Mouse (Mus musculus) hindbrain, embryonic 15.5 days (tissue): ENCODE results near the gene Sorcs2. TPM values are rescaled to one million over a fixed set of nuclear protein-coding genes. Genes with fewer than 3 reads are reported as not detected.

Experiments
- ATAC-seq: fragments of 200-750 bp; cut with Nextera tagmentation; 2 replicates; pipeline ENCODE4 v1.8.0; 2017; ENCODE audit warnings: low read depth, moderate number of reproducible peaks, moderate TSS enrichment; ENCODE audit not compliant: low FRiP score
- H3K27ac ChIP-seq: fragments of 300-500 bp; sonication (generic); replicated peaks from 2 replicates; pipeline ENCODE4 v1.5.1; 2015; ENCODE audit warnings: mild to moderate bottlenecking, inconsistent platforms
- H3K27me3 ChIP-seq: fragments of 300-500 bp; sonication (generic); 2 replicates; pipeline ENCODE4 v1.6.1; 2015; ENCODE audit warnings: control low read depth, inconsistent platforms
- H3K36me3 ChIP-seq: fragments of 300-500 bp; sonication (generic); 2 replicates; pipeline ENCODE4 v1.6.1; 2015; ENCODE audit warnings: control low read depth, inconsistent platforms
- H3K4me1 ChIP-seq: fragments of 300-500 bp; sonication (generic); replicated peaks from 2 replicates; pipeline ENCODE4 v1.6.1; 2015; ENCODE audit warnings: control low read depth, inconsistent platforms
- H3K4me2 ChIP-seq: fragments of 300-500 bp; sonication (generic); 2 replicates; pipeline ENCODE4 v1.6.1; 2015; ENCODE audit warnings: moderate library complexity, mild to moderate bottlenecking, inconsistent platforms
- H3K4me3 ChIP-seq: fragments of 300-500 bp; sonication (generic); 2 replicates; pipeline ENCODE4 v1.5.1; 2015; ENCODE audit warnings: mild to moderate bottlenecking, inconsistent platforms
- H3K9ac ChIP-seq: fragments of 300-500 bp; sonication (generic); 2 replicates; pipeline ENCODE4 v1.6.1; 2015; ENCODE audit warnings: inconsistent platforms
- H3K9me3 ChIP-seq: fragments of 300-500 bp; sonication (generic); 2 replicates; pipeline ENCODE4 v1.6.1; 2016; ENCODE audit warnings: control low read depth, inconsistent platforms
- WGBS: fragments of 180-500 bp; shearing (Covaris S2); methylation state at CpG from one replicate; pipeline ENCODE4 v1.1.7; 2015; 5-methylcytosine and 5-hydroxymethylcytosine counted together
- polyA plus RNA-seq: library from polyadenylated mRNA; unstranded; fragments of >200 nt; fragmentation: Nextera tagmentation; extraction: Ambion mirVana; gene quantifications from 2 replicates; pipeline ENCODE4 v1.2.1, GENCODE M21; 2015

The Sorcs2 gene
- polyA plus RNA-seq, 1 experiment from 2014 or later = 15.4 TPM

GRCm38 (mm10) chr5:36285405-36285804 is 112.5 kb downstream of the Sorcs2 start:
- no peaks in the 10 kb centered on the region for H3K9me3 ChIP-seq
- WGBS = 35% methylated on average over 10 of the region's 10 CpGs
- no peaks in the 10 kb centered on the region for H3K27me3 ChIP-seq
- H3K4me1 ChIP-seq = peaks cover 6% of the 10 kb centered on the region; the same call in 1 of the 2 replicates
- no peak overlapping the region for H3K4me3 ChIP-seq
- no peaks in the 10 kb centered on the region for H3K36me3 ChIP-seq
- H3K27ac ChIP-seq = no peak overlapping the region
- H3K9ac ChIP-seq = no peak overlapping the region
- 0 out of 2 replicates have a peak, but pooled peaks have one; percentile 12 for ATAC-seq
- H3K4me2 ChIP-seq = no peak overlapping the region

- no peaks in the 10 kb centered on the region for H3K9me3 ChIP-seq
- no peaks in the 10 kb centered on the region for H3K27me3 ChIP-seq
- no peak overlapping the region for H3K4me3 ChIP-seq
- no peak for ATAC-seq
- H3K4me1 ChIP-seq = peaks cover 17% of the 10 kb centered on the region
- WGBS = 50% methylated on average over 12 of the region's 12 CpGs
- H3K27ac ChIP-seq = no peak overlapping the region
- no peaks in the 10 kb centered on the region for H3K36me3 ChIP-seq
- no peak overlapping the region for H3K4me2 ChIP-seq
- H3K9ac ChIP-seq = no peak overlapping the region
Measured at GRCm38 (mm10) chr5:36279896-36280295, 118.0 kb downstream of the Sorcs2 start.

- Histone ChIP-seq H3K27me3 (no peaks in the 10 kb centered on the region), H3K4me2 (no peak overlapping the region), H3K4me3 (no peak overlapping the region), H3K9ac (no peak overlapping the region), H3K9me3 (no peaks in the 10 kb centered on the region), H3K4me1 (peaks cover 16% of the 10 kb centered on the region), H3K27ac (no peak overlapping the region), H3K36me3 (no peaks in the 10 kb centered on the region)
- no peak for ATAC-seq
- 60% methylated on average over 6 of the region's 6 CpGs for WGBS
Measured at GRCm38 (mm10) chr5:36274684-36275394, 123.1 kb downstream of the Sorcs2 start.

GRCm38 (mm10) chr5:36267194-36267769 is 130.7 kb downstream of the Sorcs2 start:
- ATAC-seq = no peak
- Histone ChIP-seq H3K9me3 (no peaks in the 10 kb centered on the region), H3K4me2 (no peak overlapping the region), H3K9ac (no peak overlapping the region), H3K27me3 (no peaks in the 10 kb centered on the region), H3K4me1 (peaks cover 13% of the 10 kb centered on the region), H3K36me3 (no peaks in the 10 kb centered on the region), H3K4me3 (no peak overlapping the region), H3K27ac (no peak overlapping the region)
- 91% methylated on average over 3 of the region's 3 CpGs for WGBS

- no peak overlapping the region for H3K27ac ChIP-seq
Measured at GRCm38 (mm10) chr5:36260862-36261261, 137.1 kb downstream of the Sorcs2 start.

GRCm38 (mm10) chr5:36259691-36260124 is 138.2 kb downstream of the Sorcs2 start:
- peak; percentile 62 for ATAC-seq

More at GRCm38 (mm10) chr5:36260862-36261261, 137.1 kb downstream of the Sorcs2 start:
- WGBS = 47% methylated on average over 12 of the region's 12 CpGs
- H3K4me3 ChIP-seq = no peak overlapping the region
- no peaks in the 10 kb centered on the region for H3K36me3 ChIP-seq
- no peaks in the 10 kb centered on the region for H3K27me3 ChIP-seq
- no peak overlapping the region for H3K9ac ChIP-seq
- peaks cover 34% of the 10 kb centered on the region for H3K4me1 ChIP-seq
- no peaks in the 10 kb centered on the region for H3K9me3 ChIP-seq
- H3K4me2 ChIP-seq = no peak overlapping the region
- ATAC-seq = no peak

GRCm38 (mm10) chr5:36258387-36259181 is 139.4 kb downstream of the Sorcs2 start:
- Histone ChIP-seq H3K9me3 (no peaks in the 10 kb centered on the region), H3K4me2 (no peak overlapping the region), H3K27me3 (no peaks in the 10 kb centered on the region), H3K27ac (no peak overlapping the region; the same call in 1 of the 2 replicates), H3K4me1 (peaks cover 38% of the 10 kb centered on the region), H3K36me3 (no peaks in the 10 kb centered on the region), H3K9ac (no peak overlapping the region), H3K4me3 (no peak overlapping the region)
- 82% methylated on average over 12 of the region's 12 CpGs for WGBS
- ATAC-seq = no peak

More at GRCm38 (mm10) chr5:36259691-36260124, 138.2 kb downstream of the Sorcs2 start:
- H3K4me1 ChIP-seq = peaks cover 34% of the 10 kb centered on the region
- H3K36me3 ChIP-seq = no peaks in the 10 kb centered on the region
- 0 out of 2 replicates have a peak overlapping the region, but pooled peaks have one; percentile 34 for H3K27ac ChIP-seq
- no peaks in the 10 kb centered on the region for H3K9me3 ChIP-seq
- H3K4me3 ChIP-seq = no peak overlapping the region
- H3K9ac ChIP-seq = no peak overlapping the region
- WGBS = 28% methylated on average over 6 of the region's 6 CpGs
- no peak overlapping the region for H3K4me2 ChIP-seq
- no peaks in the 10 kb centered on the region for H3K27me3 ChIP-seq

- no peak overlapping the region for H3K27ac ChIP-seq
- ATAC-seq = no peak
- 94% methylated on average over 5 of the region's 5 CpGs for WGBS
Measured at GRCm38 (mm10) chr5:36257008-36257407, 140.9 kb downstream of the Sorcs2 start.

GRCm38 (mm10) chr5:36254642-36255516 is 143.1 kb downstream of the Sorcs2 start:
- H3K36me3 ChIP-seq = no peaks in the 10 kb centered on the region
- peaks cover 37% of the 10 kb centered on the region for H3K4me1 ChIP-seq
- H3K27ac ChIP-seq = no peak overlapping the region
- no peak overlapping the region for H3K4me3 ChIP-seq
- no peak overlapping the region for H3K4me2 ChIP-seq
- H3K9ac ChIP-seq = no peak overlapping the region
- no peaks in the 10 kb centered on the region for H3K9me3 ChIP-seq
- no peak for ATAC-seq
- 48% methylated on average over 18 of the region's 18 CpGs for WGBS
- H3K27me3 ChIP-seq = no peaks in the 10 kb centered on the region

More at GRCm38 (mm10) chr5:36257008-36257407, 140.9 kb downstream of the Sorcs2 start:
- H3K36me3 ChIP-seq = no peaks in the 10 kb centered on the region
- no peak overlapping the region for H3K4me2 ChIP-seq
- H3K9me3 ChIP-seq = no peaks in the 10 kb centered on the region
- H3K27me3 ChIP-seq = no peaks in the 10 kb centered on the region
- no peak overlapping the region for H3K9ac ChIP-seq
- H3K4me1 ChIP-seq = peaks cover 42% of the 10 kb centered on the region
- H3K4me3 ChIP-seq = no peak overlapping the region

GRCm38 (mm10) chr5:36252746-36253504 is 145.0 kb downstream of the Sorcs2 start:
- H3K4me1 ChIP-seq = peaks cover 25% of the 10 kb centered on the region
- no peaks in the 10 kb centered on the region for H3K9me3 ChIP-seq
- WGBS = 85% methylated on average over 17 of the region's 17 CpGs
- no peak overlapping the region for H3K4me3 ChIP-seq
- H3K36me3 ChIP-seq = no peaks in the 10 kb centered on the region
- no peak overlapping the region for H3K4me2 ChIP-seq
- H3K27me3 ChIP-seq = no peaks in the 10 kb centered on the region
- ATAC-seq = no peak
- H3K27ac ChIP-seq = no peak overlapping the region
- H3K9ac ChIP-seq = no peak overlapping the region

GRCm38 (mm10) chr5:36248022-36248421 is 149.9 kb downstream of the Sorcs2 start:
- H3K4me3 ChIP-seq = no peak overlapping the region
- H3K27ac ChIP-seq = no peak overlapping the region
- H3K4me2 ChIP-seq = no peak overlapping the region
- WGBS = 97% methylated on average over 3 of the region's 3 CpGs
- H3K9ac ChIP-seq = no peak overlapping the region
- ATAC-seq = no peak
- no peaks in the 10 kb centered on the region for H3K9me3 ChIP-seq
- H3K36me3 ChIP-seq = no peaks in the 10 kb centered on the region
- peaks cover 13% of the 10 kb centered on the region for H3K4me1 ChIP-seq
- H3K27me3 ChIP-seq = no peaks in the 10 kb centered on the region
